In the genomic region with DNA sequence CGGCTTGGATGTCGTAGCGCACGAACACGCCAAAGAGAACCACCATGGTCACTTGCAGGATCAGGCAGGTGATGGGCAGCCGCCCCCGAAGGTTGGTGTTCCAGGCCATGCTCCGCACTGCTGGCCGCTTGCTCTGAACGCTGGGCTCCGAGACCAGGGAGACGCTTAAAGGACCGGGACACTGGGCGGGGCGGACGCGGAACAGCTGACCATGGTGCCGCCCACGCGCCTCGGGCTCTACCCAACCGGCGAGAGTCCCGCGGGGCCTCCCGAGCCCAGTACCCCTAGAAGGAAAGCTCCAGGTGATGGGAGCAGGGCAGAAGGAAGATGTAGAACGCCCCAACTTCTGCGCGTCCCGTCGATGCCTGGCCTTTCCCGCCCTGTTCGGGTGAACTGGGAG, we compare ENCODE assay signal across 9 mouse cellular contexts.
DNase-seq lines count a peak whose midpoint lies in the region.
"Had no signal": no experiment of that assay in that cellular context is flagged by ENCODE, and none has a peak within 500 bp of the region (broad histone marks: within the 10 kb centered on the region; RNA-seq: fewer than 3 reads in every experiment).

A gene (minus strand): TSS at position 240 of the 400 bp plus-strand sequence.

- peak; percentile 20 for DNase-seq in embryo, embryonic 10 days (ENCODE audit: low spot score)
- no peak for DNase-seq in embryo, embryonic 11 days
- DNase-seq in right cerebral cortex, postnatal 4 days, result peak; percentile 37
- no peak for DNase-seq in right cerebral cortex, adult 2 months (ENCODE audit: low spot score in 2 of 2)
- peak; percentile 52 to 66 for DNase-seq in kidney, postnatal 4 days
- no peak for DNase-seq in ovary, postnatal 36 days (ENCODE audit: low spot score)
- DNase-seq in adipocyte (ENCODE audit: low spot score), result no peak
- DNase-seq in cerebellum, adult 9-10 months, result no peak
- DNase-seq: thymus, postnatal 36 days had no signal

Comparison
In these comparisons a context has a peak if more than half of its experiments do, and no peak if none do; other contexts are left out.
1. DNase-seq: peak in embryo, embryonic 10 days (single experiment), right cerebral cortex, postnatal 4 days (single experiment) and kidney, postnatal 4 days (2 of 2); none in embryo, embryonic 11 days (single experiment), right cerebral cortex, adult 2 months (0 of 2), ovary, postnatal 36 days (single experiment), adipocyte (single experiment) and cerebellum, adult 9-10 months (single experiment).